Mouse (Mus musculus): ENCODE results near the gene Fam133b. TPM values are rescaled to one million over a fixed set of nuclear protein-coding genes. Genes with fewer than 3 reads are reported as not detected.

Gene Fam133b
- total RNA-seq (2017) = 134 and 149 TPM in 2 replicates

DNA sequence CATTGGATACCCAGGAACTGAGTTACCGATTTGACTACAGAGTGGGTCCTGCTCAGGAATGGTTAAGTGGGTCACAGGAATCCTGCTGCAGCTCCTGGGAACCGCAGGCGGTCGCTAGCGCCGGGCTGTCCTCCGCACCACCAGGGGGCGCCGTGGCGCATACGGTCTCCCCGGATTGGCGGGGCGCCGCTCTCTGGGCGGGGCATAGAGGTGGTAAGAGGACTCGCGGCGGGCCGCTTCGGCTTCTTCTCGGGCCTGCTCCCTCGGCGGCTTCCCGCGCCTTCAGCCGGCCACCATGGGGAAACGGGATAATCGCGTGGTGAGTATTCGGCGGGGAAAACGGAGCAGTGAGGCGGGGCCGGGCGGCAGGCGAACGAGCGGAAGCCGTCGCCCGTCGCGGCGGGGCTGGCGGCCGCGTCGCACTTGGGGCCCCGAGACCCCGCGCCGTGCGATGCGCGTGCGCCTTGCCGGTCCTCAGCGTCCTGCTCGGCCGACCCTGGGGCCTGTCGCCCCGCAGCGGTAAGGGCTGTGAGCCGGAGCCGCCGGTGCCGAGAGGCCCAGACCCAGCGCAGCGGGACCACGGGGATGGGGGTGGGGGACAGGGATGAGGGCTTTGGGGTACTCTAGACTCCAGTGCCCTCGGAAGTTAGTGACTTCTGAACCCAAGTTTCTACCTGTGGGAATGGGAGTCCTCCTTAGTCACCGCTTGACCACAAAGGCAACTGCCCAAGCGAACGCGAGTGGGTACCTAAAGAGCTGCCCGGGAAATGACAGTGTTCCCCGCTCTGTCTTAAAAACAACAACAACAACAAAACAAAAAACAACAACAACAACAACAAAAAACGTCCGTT, at the start of gene Fam133b:
Fam133b (plus strand) TSS at position 205 of the 851 bp plus-strand sequence.
- ATAC-seq (replicated peaks in 1 of 2; ENCODE audit: insufficient read depth in 1 of 2, low FRiP score in 2 of 2, low TSS enrichment in 1 of 2, low read depth in 1 of 2, poor library complexity in 2 of 2, severe bottlenecking in 2 of 2) = peak; percentile 90 to 91

DNA sequence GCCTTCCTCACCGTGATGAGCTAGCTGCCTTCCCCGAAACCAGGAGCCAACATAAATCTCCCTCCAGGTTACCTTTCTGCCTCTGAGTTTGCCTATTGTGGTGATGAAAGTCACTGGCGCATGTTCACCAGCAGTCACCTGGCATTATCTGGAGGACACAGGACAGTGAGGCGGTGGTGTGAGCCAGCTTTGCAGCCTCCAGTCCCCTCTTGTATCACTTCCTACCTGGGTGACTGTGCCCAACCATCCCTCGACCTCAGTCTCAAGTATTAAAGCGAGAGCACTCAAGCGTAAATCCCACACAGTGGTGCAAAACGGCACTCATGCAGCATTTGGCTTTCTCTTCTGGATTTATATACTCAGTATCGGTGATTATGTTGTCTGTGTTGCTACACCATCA, 49.7 kb upstream of the Fam133b start:
- no peak for ATAC-seq (replicated peaks in 1 of 2; ENCODE audit: insufficient read depth in 1 of 2, low FRiP score in 2 of 2, low TSS enrichment in 1 of 2, low read depth in 1 of 2, poor library complexity in 2 of 2, severe bottlenecking in 2 of 2)

DNA sequence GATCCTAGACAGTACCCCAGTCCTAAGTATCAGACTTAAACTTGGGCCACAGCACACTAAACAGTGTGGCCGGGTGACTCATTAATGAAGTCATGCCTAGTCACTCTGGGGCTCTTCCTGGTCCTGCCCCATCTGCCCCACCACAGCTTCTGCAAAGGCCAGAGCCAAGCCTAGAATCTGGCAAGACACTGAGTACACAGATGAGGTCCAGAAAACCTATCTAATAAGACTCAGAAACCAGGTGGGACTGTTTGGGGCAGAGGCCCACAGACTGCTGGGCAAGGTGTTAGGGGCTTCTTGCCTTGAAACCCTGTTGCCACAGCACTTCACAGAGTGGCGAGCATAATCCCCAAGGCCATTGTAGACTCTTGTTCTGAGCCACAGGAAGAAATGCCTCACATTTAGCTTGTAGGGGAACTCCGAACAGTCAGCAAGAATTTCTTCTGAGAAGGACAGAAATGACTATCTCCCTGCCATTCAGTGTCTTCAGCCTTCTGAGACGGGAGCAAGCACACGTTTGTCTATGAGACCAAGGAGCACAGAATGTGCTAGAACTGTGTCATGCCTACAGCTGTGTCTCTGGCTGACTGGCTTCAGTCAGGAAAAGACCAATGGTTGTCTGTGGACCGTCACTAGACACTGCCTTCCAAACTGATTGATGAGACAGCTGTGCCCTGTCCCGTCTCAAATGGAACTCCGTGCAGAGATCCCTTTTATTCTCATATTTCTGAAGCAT, 49.0 kb upstream of the Fam133b start:
- ATAC-seq (replicated peaks in 1 of 2; ENCODE audit: insufficient read depth in 1 of 2, low FRiP score in 2 of 2, low TSS enrichment in 1 of 2, low read depth in 1 of 2, poor library complexity in 2 of 2, severe bottlenecking in 2 of 2) = peak; percentile 63 to 70

DNA sequence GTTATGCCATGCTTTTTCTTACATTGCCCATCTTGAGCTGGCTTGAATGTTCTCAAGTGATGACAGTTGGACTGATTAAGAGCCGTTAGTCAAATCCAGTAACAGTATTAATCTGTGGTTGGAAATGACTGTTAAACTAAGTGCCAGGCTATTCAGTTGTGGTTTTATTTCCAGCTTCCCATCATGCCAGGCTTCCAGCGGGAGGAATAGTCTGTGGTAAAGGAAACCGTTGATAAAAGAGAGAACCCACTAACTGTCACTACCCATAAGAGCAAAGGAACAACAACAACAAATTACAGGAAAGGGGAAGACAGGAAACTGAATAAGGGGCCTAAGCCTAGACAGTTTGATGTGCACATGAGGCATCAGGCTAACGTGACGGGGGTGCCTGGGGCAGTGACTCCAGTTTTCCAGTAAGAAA, 46.1 kb upstream of the Fam133b start:
- ATAC-seq (replicated peaks in 1 of 2; ENCODE audit: insufficient read depth in 1 of 2, low FRiP score in 2 of 2, low TSS enrichment in 1 of 2, low read depth in 1 of 2, poor library complexity in 2 of 2, severe bottlenecking in 2 of 2) = peak; percentile 23 to 29; a peak in 3 of 4 replicates

GRCm38 (mm10) chr5:3500298-3500697, 43.3 kb upstream of the Fam133b start:
- no peak for ATAC-seq (replicated peaks in 1 of 2; ENCODE audit: insufficient read depth in 1 of 2, low FRiP score in 2 of 2, low TSS enrichment in 1 of 2, low read depth in 1 of 2, poor library complexity in 2 of 2, severe bottlenecking in 2 of 2)

DNA sequence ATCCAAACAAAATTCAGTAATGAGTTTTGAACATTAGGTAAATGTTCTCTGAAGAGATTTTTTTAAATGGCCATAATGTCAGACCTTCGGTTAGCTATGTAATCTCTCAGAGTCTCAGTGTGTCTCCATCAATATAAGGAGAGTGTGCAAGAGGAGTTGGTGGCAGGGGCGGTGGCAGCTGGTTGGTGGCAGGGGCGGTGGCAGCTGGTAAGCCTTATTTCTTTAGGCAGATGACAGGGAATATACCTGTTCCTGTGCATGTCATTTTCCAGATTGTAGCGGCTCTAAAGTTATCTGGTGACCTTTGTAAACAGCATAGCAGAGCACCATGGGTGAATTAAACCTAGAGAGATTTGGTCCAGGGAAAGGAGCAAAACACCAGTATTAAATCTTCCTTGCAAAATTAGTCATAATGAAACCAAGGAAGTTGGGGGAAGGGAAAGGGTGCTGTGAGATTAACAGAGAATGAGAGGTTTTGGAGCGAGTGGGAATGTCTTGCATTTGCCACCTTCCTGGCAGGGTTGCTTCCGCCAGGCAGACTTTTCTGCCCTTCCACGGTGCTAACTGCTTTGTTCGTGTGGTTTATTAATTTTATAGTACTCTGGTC, 42.6 kb upstream of the Fam133b start:
- ATAC-seq (replicated peaks in 1 of 2; ENCODE audit: insufficient read depth in 1 of 2, low FRiP score in 2 of 2, low TSS enrichment in 1 of 2, low read depth in 1 of 2, poor library complexity in 2 of 2, severe bottlenecking in 2 of 2) = no peak

GRCm38 (mm10) chr5:3501564-3502001, 42.0 kb upstream of the Fam133b start:
- ATAC-seq (replicated peaks in 1 of 2; ENCODE audit: insufficient read depth in 1 of 2, low FRiP score in 2 of 2, low TSS enrichment in 1 of 2, low read depth in 1 of 2, poor library complexity in 2 of 2, severe bottlenecking in 2 of 2) = no peak

GRCm38 (mm10) chr5:3502610-3503350, 40.9 kb upstream of the Fam133b start:
- ATAC-seq (replicated peaks in 1 of 2; ENCODE audit: insufficient read depth in 1 of 2, low FRiP score in 2 of 2, low TSS enrichment in 1 of 2, low read depth in 1 of 2, poor library complexity in 2 of 2, severe bottlenecking in 2 of 2) = peak; percentile 40 to 63; a peak in 3 of 4 replicates

DNA sequence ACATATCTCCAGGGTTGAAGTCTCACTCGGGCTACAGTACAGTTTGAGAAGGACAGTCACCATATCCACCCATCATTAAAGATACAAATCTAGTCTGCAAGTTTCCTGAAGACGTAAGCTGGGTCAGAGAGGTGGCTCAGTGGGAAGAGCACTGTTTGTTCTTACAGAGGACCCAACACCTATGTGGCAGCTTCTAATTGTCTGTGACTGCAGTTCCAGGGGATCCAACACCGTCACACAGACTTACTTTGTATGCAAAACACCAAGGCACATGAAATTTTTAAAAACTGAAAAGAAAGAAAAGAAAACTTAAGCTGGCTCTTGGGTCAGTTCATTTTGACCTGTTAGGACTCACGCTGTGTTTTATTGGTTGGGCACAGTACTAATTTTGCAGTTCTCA, 40.3 kb upstream of the Fam133b start:
- no peak for ATAC-seq (replicated peaks in 1 of 2; ENCODE audit: insufficient read depth in 1 of 2, low FRiP score in 2 of 2, low TSS enrichment in 1 of 2, low read depth in 1 of 2, poor library complexity in 2 of 2, severe bottlenecking in 2 of 2)

DNA sequence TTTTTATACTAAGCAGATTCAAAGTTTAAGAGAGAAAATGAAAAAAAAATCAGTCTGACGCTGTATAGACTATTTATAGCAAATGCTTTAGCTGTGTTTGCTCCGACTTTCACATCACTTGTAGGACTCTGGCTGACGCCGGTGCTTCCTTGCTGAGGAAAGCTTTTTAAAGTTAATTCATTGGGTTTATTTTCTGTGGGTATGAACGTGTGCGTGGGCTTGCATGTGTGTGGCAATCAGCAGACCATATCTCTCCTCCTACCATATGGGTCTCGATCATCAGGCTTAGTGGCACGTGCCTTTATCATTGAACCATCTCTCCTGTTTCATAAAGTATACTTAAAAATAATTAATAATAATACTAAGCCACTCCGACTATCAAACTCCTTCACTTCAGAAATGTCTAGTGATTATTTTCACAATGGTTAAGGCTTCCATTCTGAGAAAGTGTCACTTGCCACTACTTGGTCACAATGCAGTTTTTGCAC, 39.8 kb upstream of the Fam133b start:
- ATAC-seq (replicated peaks in 1 of 2; ENCODE audit: insufficient read depth in 1 of 2, low FRiP score in 2 of 2, low TSS enrichment in 1 of 2, low read depth in 1 of 2, poor library complexity in 2 of 2, severe bottlenecking in 2 of 2) = no peak

DNA sequence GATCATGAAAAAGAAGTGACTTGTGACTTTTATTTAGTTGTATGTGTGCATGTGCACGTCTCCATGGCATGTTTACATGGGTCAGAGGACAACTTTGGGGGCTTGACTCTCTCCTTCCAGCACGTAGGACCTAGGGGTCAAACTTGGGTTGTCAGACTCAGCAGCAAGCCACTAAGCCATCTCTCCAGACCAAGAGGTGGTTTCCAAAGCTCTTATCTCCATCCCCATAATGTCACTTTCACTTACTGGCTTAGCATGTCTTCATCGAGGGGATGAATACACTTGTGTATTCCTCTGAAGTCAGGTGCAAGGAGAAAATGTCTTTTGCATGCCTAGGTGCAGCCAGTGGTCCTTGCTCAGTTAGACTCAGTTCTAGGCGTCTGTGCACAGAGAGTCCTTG, 39.2 kb upstream of the Fam133b start:
- ATAC-seq (replicated peaks in 1 of 2; ENCODE audit: insufficient read depth in 1 of 2, low FRiP score in 2 of 2, low TSS enrichment in 1 of 2, low read depth in 1 of 2, poor library complexity in 2 of 2, severe bottlenecking in 2 of 2) = no peak

- ATAC-seq (replicated peaks in 1 of 2; ENCODE audit: insufficient read depth in 1 of 2, low FRiP score in 2 of 2, low TSS enrichment in 1 of 2, low read depth in 1 of 2, poor library complexity in 2 of 2, severe bottlenecking in 2 of 2) = no peak
Observed at GRCm38 (mm10) chr5:3505553-3505952, 38.1 kb upstream of the Fam133b start.

DNA sequence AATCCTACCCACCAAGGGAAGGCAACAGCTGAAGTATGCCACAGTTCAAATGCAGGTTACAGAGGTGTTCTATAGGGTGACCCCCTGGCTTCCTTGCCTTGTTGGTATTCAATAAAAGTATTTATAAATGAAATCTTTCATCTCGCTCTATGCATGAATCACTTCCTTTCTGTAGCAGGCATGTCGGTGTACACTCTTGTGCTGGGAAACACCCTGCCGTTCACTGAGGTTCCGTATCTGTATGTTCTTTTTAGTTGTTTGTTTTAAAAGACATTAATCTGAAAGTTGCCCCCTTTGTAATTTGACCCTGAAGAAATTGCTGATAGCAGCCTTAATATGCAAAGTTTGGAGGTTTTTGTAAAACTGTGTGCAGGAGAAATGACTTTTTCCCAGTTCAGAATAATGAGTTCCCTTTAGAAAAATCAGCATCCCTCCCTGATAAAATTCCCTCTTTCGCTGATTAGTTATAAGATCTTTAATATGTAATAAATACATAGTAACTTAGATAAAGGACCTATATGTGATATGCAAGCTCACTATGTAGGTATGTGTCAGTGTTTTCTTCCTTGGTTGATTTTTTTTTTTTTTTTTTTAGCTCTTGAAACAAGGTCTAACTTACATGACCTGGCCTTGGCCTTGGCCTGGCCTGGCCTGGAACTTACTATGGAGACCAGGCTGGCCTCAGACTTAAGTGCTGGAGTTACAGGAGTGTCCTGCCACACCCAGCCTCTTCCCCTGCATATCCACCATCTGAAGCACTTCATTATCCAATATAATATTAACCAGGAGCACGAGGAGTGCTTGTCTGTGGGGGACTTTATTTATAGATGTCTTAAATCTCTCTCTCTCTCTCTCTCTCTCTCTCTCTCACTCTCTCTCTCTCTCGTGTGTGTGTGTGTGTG, 34.9 kb upstream of the Fam133b start:
- no peak for ATAC-seq (replicated peaks in 1 of 2; ENCODE audit: insufficient read depth in 1 of 2, low FRiP score in 2 of 2, low TSS enrichment in 1 of 2, low read depth in 1 of 2, poor library complexity in 2 of 2, severe bottlenecking in 2 of 2)

DNA sequence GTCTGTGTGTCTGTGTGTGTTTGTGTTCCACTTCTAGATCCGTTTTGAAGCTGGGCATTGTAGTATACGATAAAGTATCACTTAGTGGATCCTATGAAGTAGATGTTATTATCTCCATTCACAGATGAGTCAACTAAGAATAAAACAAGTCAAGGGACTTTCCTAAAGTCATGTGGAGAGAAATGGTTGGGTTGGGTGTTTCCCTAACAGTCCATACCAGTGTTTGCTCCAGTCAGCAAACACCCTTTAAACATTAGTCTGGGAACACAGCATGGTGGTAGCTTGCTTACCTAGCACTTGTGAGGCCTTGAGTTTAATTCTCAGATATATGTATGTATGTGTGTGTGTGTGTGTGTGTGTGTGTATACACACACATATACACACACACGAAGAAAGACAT, 34.1 kb upstream of the Fam133b start:
- ATAC-seq (replicated peaks in 1 of 2; ENCODE audit: insufficient read depth in 1 of 2, low FRiP score in 2 of 2, low TSS enrichment in 1 of 2, low read depth in 1 of 2, poor library complexity in 2 of 2, severe bottlenecking in 2 of 2) = no peak

DNA sequence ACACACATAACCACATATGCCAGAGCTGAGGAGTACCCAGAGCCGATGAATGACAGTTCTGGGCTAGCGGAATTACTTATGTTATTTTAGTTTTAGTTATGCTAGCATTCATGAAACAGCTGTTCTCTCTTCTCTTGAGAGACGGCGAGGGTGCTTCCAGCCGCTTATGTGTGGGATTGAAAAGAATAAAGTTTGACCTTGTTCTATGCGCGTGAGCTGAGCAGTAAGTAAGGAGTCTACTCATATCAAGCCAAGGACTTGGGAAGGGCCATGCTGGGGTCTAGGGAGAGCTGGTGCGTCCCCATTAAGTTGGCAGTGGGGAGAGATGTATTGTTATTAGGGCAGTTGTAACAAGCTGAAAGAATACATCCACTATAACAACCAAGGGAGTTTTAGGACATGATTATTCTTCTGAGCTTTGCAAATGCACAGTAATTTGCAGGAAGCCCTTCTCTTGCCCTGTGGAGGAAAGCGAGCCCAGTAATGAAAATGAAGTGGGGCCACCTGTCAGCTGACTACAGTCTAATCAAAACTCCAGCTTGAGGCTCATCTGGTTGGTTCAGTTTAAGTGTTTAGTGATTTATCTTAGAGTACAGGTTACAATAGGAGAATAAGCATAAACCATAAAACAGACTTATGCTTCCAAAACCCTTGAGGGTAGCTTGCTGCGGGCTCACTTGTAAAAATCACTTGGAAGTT, 32.4 kb upstream of the Fam133b start:
- ATAC-seq (replicated peaks in 1 of 2; ENCODE audit: insufficient read depth in 1 of 2, low FRiP score in 2 of 2, low TSS enrichment in 1 of 2, low read depth in 1 of 2, poor library complexity in 2 of 2, severe bottlenecking in 2 of 2) = no peak

GRCm38 (mm10) chr5:3512584-3512983, 31.0 kb upstream of the Fam133b start:
- ATAC-seq (replicated peaks in 1 of 2; ENCODE audit: insufficient read depth in 1 of 2, low FRiP score in 2 of 2, low TSS enrichment in 1 of 2, low read depth in 1 of 2, poor library complexity in 2 of 2, severe bottlenecking in 2 of 2) = peak; percentile 46 to 57; a peak in 3 of 4 replicates

Measured in hematopoietic stem cell, adult 5-6 weeks (primary cell).